Mouse (Mus musculus) adrenal gland, adult 18-20 months (tissue): ENCODE measurements around the gene Rce1. TPM values are rescaled to one million over a fixed set of nuclear protein-coding genes. Genes with fewer than 3 reads are reported as not detected.
A peak's percentile ranks its signal among the peaks of the same experiment; 100 is the strongest.
"Not testable (repeated sequence)": the region's sequence is repeated elsewhere in the genome, so short reads cannot be mapped to it uniquely, and the experiment has no call there.

ENCODE experiments used
- DNase-seq, 2 experiments: peaks; one replicate each; pipeline ENCODE4 v3.0.0; 2021 to 2022; ENCODE audit warnings: low spot score in 2 of 2
- total RNA-seq, 2 experiments: library from RNA; stranded (reverse); gene quantifications; 1 replicate in 1 of 2; 2 replicates in 1 of 2; pipeline ENCODE4 v1.2.3; 2021

Gene Rce1
- total RNA-seq, 2 experiments from 2014 or later, result 34.1 to 38.1 TPM

- DNase-seq, result no peak
Observed at GRCm38 (mm10) chr19:4614305-4615150, 10.9 kb downstream of the Rce1 start.

GRCm38 (mm10) chr19:4613464-4614304 is 11.8 kb downstream of the Rce1 start:
- DNase-seq, result no peak

GRCm38 (mm10) chr19:4612181-4612961 is 13.1 kb downstream of the Rce1 start:
- no peak for DNase-seq

- DNase-seq, result no peak
Observed at GRCm38 (mm10) chr19:4610109-4610508, 15.3 kb downstream of the Rce1 start.

GRCm38 (mm10) chr19:4608511-4608910 is 16.9 kb downstream of the Rce1 start:
- DNase-seq, result no peak

GRCm38 (mm10) chr19:4607406-4607805 is 18.0 kb downstream of the Rce1 start:
- DNase-seq, result no peak

- DNase-seq, result no peak
Observed at GRCm38 (mm10) chr19:4605654-4606053, 19.8 kb downstream of the Rce1 start.

- no peak for DNase-seq
Observed at GRCm38 (mm10) chr19:4603801-4604723, 21.4 kb downstream of the Rce1 start.

GRCm38 (mm10) chr19:4602459-4602858 is 23.0 kb downstream of the Rce1 start:
- DNase-seq, result no peak

- DNase-seq, result no peak
Observed at GRCm38 (mm10) chr19:4596071-4596470, 29.4 kb downstream of the Rce1 start.

- no peak for DNase-seq
Observed at GRCm38 (mm10) chr19:4593792-4594522, 31.5 kb downstream of the Rce1 start.

- DNase-seq, result no peak
Observed at GRCm38 (mm10) chr19:4590025-4590424, 35.4 kb downstream of the Rce1 start.

GRCm38 (mm10) chr19:4589081-4589480 is 36.4 kb downstream of the Rce1 start:
- DNase-seq, result no peak

GRCm38 (mm10) chr19:4588430-4588829 is 37.0 kb downstream of the Rce1 start:
- no peak for DNase-seq

GRCm38 (mm10) chr19:4587426-4587825 is 38.0 kb downstream of the Rce1 start:
- no peak for DNase-seq

- DNase-seq, result not testable (repeated sequence)
Observed at GRCm38 (mm10) chr19:4586783-4587182, 38.7 kb downstream of the Rce1 start.

GRCm38 (mm10) chr19:4583856-4584255 is 41.6 kb downstream of the Rce1 start:
- DNase-seq, result no peak

- no peak for DNase-seq
Observed at GRCm38 (mm10) chr19:4579296-4579695, 46.1 kb downstream of the Rce1 start.

- DNase-seq, result peak in 1 of 2 experiments; percentile 29
Observed at GRCm38 (mm10) chr19:4578799-4579198, 46.6 kb downstream of the Rce1 start.
